ENCODE assay signal across 28 mouse cellular contexts in genomic region chr3:27703531-27703930, GRCm38 (mm10). TPM values are rescaled to one million over a fixed set of nuclear protein-coding genes. Genes with fewer than 3 reads are reported as not detected.
DNase-seq lines count a peak whose midpoint lies in the region; ATAC-seq and TF ChIP-seq lines count a peak whose summit lies in the region.
"Had no signal": no experiment of that assay in that cellular context is flagged by ENCODE, and none has a peak within 500 bp of the region (broad histone marks: within the 10 kb centered on the region; RNA-seq: fewer than 3 reads in every experiment).

No protein-coding gene starts in this region.

- DNase-seq in liver, postnatal 0 days = no peak
- DNase-seq in liver, embryonic 11.5 days (ENCODE audit: low spot score) = no peak
- peak; percentile 54 for DNase-seq in ES-E14 (ENCODE audit: low read depth, low spot score)
- DNase-seq in ZHBTc4 (ENCODE audit: low read depth, low spot score) = peak; percentile 88
- DNase-seq in c-Kit-positive CD71-positive TER-119-positive erythroid progenitor cells, embryonic 14.5 days (ENCODE audit: low spot score) = no peak
- DNase-seq: adrenal gland, adult 2 months; adrenal gland, postnatal 14 days; B cell, adult 2 months; cerebellum, adult 11-12 months; cerebellum, adult 8-10 months; cerebellum, postnatal 14 days; gastrocnemius, postnatal 10 days; gastrocnemius, postnatal 36 days; heart, postnatal 14 days; heart, postnatal 4 days; kidney, adult 2 months had no signal

- no peaks in the 10 kb centered on the region for H3K9me3 ChIP-seq in liver, postnatal 0 days (ENCODE audit: low read length)
- H3K9me3 ChIP-seq in liver, embryonic 11.5 days (ENCODE audit: control insufficient read depth, low read length) = no peaks in the 10 kb centered on the region
- no peaks in the 10 kb centered on the region for H3K9me3 ChIP-seq in ES-E14 (ENCODE audit: control insufficient read depth, insufficient read depth, low read depth, low read length)
- H3K9me3 ChIP-seq: forebrain, embryonic 10.5 days; forebrain, embryonic 13.5 days; heart, embryonic 12.5 days; heart, embryonic 15.5 days had no signal

- TF ChIP-seq EP300 in liver, postnatal 0 days (IDR thresholded peaks at IDR 0.05; ENCODE audit: low read depth) = no peak

- peaks cover 25% of the 10 kb centered on the region for H3K4me1 ChIP-seq in liver, postnatal 0 days (ENCODE audit: insufficient read depth)
- peaks cover 4% of the 10 kb centered on the region; the same call in 1 of the 2 replicates for H3K4me1 ChIP-seq in liver, embryonic 11.5 days (replicated peaks; ENCODE audit: control insufficient read depth, insufficient read depth, low read length)
- peaks cover 13 to 17% of the 10 kb centered on the region in 2 experiments for H3K4me1 ChIP-seq in ES-E14 (ENCODE audit: control insufficient read depth in 2 of 2, insufficient read depth in 2 of 2, low read length in 2 of 2, poor library complexity in 1 of 2)

- in situ Hi-C loops in ES-E14 (cut with MboI; ENCODE audit: low sequenced_read_pairs in 2 of 2, unreplicated experiment in 2 of 2) = no loop called here

- H3K9ac ChIP-seq in liver, postnatal 0 days (replicated peaks) = no peak overlapping the region
- H3K9ac ChIP-seq in liver, embryonic 11.5 days (ENCODE audit: low read depth, low read length) = no peak overlapping the region
- H3K9ac ChIP-seq in ES-E14 (ENCODE audit: insufficient read depth, low read depth, low read length, poor library complexity, severe bottlenecking) = no peak overlapping the region
- H3K9ac ChIP-seq: forebrain, embryonic 13.5 days; heart, embryonic 12.5 days; heart, embryonic 15.5 days; hindbrain, embryonic 14.5 days had no signal

- no peak overlapping the region; the same call in 1 of the 2 replicates for H3K27ac ChIP-seq in liver, postnatal 0 days (ENCODE audit: low read depth)
- H3K27ac ChIP-seq in liver, embryonic 11.5 days (ENCODE audit: low read depth, low read length) = no peak overlapping the region
- H3K27ac ChIP-seq in ES-E14 (ENCODE audit: insufficient read depth, low read depth, low read length, poor library complexity, severe bottlenecking) = peak overlapping the region; percentile 73; the same call in 1 of the 2 replicates
- H3K27ac ChIP-seq: forebrain, embryonic 10.5 days; forebrain, embryonic 13.5 days; heart, embryonic 15.5 days; hindbrain, embryonic 14.5 days; hindbrain, postnatal 0 days had no signal

- no peak overlapping the region for H3K4me3 ChIP-seq in liver, postnatal 0 days (ENCODE audit: low read depth, low read length)
- no peak overlapping the region for H3K4me3 ChIP-seq in liver, embryonic 11.5 days (ENCODE audit: low read depth, low read length)
- H3K4me3 ChIP-seq in ES-E14 (ENCODE audit: insufficient read depth in 1 of 2, low read depth in 1 of 2, low read length in 2 of 2, poor library complexity in 1 of 2, severe bottlenecking in 1 of 2) = no peak overlapping the region
- H3K4me3 ChIP-seq: forebrain, embryonic 10.5 days; forebrain, embryonic 13.5 days; heart, embryonic 12.5 days; heart, embryonic 15.5 days had no signal

- 69% methylated on average over 8 of the region's 8 CpGs for WGBS in liver, postnatal 0 days (ENCODE audit: insufficient replicate concordance)
- 82% methylated on average over 8 of the region's 8 CpGs for WGBS in liver, embryonic 11.5 days

- ATAC-seq in liver, postnatal 0 days = peak; percentile 35; the same call in 1 of the 2 replicates
- no peak for ATAC-seq in liver, embryonic 11.5 days (replicated peaks; ENCODE audit: low FRiP score)
- ATAC-seq in monocyte, adult 5-6 weeks (replicated peaks; ENCODE audit: insufficient number of reproducible peaks, low FRiP score, low TSS enrichment, poor library complexity, severe bottlenecking) = no peak
- ATAC-seq: forebrain, embryonic 13.5 days; forebrain, embryonic 16.5 days; hindbrain, postnatal 0 days; inflammation-experienced regulatory T-cells, adult 6 months; intestine, postnatal 0 days had no signal

- H3K4me2 ChIP-seq in liver, postnatal 0 days (ENCODE audit: low read depth, low read length) = no peak overlapping the region
- H3K4me2 ChIP-seq in liver, embryonic 11.5 days = no peak overlapping the region
- H3K4me2 ChIP-seq: forebrain, embryonic 13.5 days; heart, embryonic 12.5 days; heart, embryonic 15.5 days; hindbrain, embryonic 14.5 days had no signal

- no peak for TF ChIP-seq CTCF in liver, postnatal 0 days (IDR thresholded peaks at IDR 0.05; ENCODE audit: low read depth)

- 0 out of 2 replicates have a peak, but pooled peaks cover 2% of the 10 kb centered on the region for H3K36me3 ChIP-seq in liver, postnatal 0 days (replicated peaks; ENCODE audit: insufficient read depth, low read length)
- H3K36me3 ChIP-seq in liver, embryonic 11.5 days (ENCODE audit: control insufficient read depth, insufficient read depth, low read length) = peaks cover 2% of the 10 kb centered on the region; the same call in 1 of the 2 replicates
- H3K36me3 ChIP-seq in ES-E14 (ENCODE audit: control insufficient read depth, insufficient read depth, low read length, poor library complexity, severe bottlenecking) = no peaks in the 10 kb centered on the region
- H3K36me3 ChIP-seq: heart, embryonic 15.5 days had no signal

- no peaks in the 10 kb centered on the region for H3K27me3 ChIP-seq in liver, postnatal 0 days (ENCODE audit: insufficient read depth, low read length)
- H3K27me3 ChIP-seq in liver, embryonic 11.5 days (replicated peaks; ENCODE audit: control insufficient read depth, insufficient read depth, low read length) = no peaks in the 10 kb centered on the region
- H3K27me3 ChIP-seq: CH12.LX; forebrain, embryonic 13.5 days; heart, embryonic 12.5 days; heart, embryonic 15.5 days had no signal

TF ChIP-seq in ES-E14, 5 proteins besides CTCF, POLR2A, EP300 and RAD21:
- TF ChIP-seq ZC3H11A (IDR thresholded peaks at IDR 0.05; ENCODE audit: borderline replicate concordance, low read depth, low read length) = no peak
- TF ChIP-seq CHD2 (IDR thresholded peaks at IDR 0.05; ENCODE audit: low read depth, low read length) = no peak
- no peak for TF ChIP-seq MAFK (IDR thresholded peaks at IDR 0.05; ENCODE audit: insufficient read depth, low read depth, low read length)
- no peak for TF ChIP-seq HCFC1 (IDR thresholded peaks at IDR 0.05; ENCODE audit: borderline replicate concordance, insufficient read depth, low read length)
- no peak for TF ChIP-seq ZNF384 (IDR thresholded peaks at IDR 0.05; ENCODE audit: low read depth, low read length)
TF ChIP-seq in ES-E14: peak in this region for 0.

RNA-seq across cellular contexts. Expression of gene Fndc3b, which starts 7.6 kb away (rescaled TPM):
- 12.0 and 14.9 TPM in 2 replicates for polyA plus RNA-seq in liver, postnatal 0 days (2015; fragmentation: Nextera tagmentation; extraction: Ambion mirVana)
- 12.1 and 12.3 TPM in 2 replicates for polyA plus RNA-seq in liver, embryonic 11.5 days (2014; fragmentation: Nextera tagmentation; extraction: Ambion mirVana)
- total RNA-seq in ES-E14 (2012; rRNA removed) = 9.7 and 16.6 TPM in 2 replicates
- total RNA-seq in monocyte, adult 5-6 weeks (2017) = 11.4 to 14.0 TPM (median 12.6 TPM) in 3 replicates
- total RNA-seq: MEL had no signal

Comparison
In these comparisons a context has a peak if more than half of its experiments do, and no peak if none do; other contexts are left out.
1. DNase-seq: peak in ES-E14 (single experiment) and ZHBTc4 (single experiment); none in liver, postnatal 0 days (single experiment), liver, embryonic 11.5 days (single experiment) and c-Kit-positive CD71-positive TER-119-positive erythroid progenitor cells, embryonic 14.5 days (single experiment).